Mouse (Mus musculus): Measurements from ENCODE around the gene Nfatc2.

- TF ChIP-seq POLR2A (IDR thresholded peaks at IDR 0.05; ENCODE audit: low read depth, low read length) (no peak), CTCF (IDR thresholded peaks at IDR 0.05; ENCODE audit: borderline replicate concordance, insufficient read depth, low read length) (no peak)
Observed at GRCm38 (mm10) chr2:168503735-168504134, 97.7 kb downstream of the Nfatc2 start.

Data from embryonic fibroblast, embryonic 13.5 days (primary cell).